Mouse (Mus musculus): ENCODE measurements around the gene Pak1.

GRCm38 (mm10) chr7:97925819-97926218, 137.5 kb downstream of the Pak1 start:
- TF ChIP-seq CTCF (IDR thresholded peaks at IDR 0.05; ENCODE audit: control insufficient read depth, insufficient read depth, insufficient replicate concordance, low read depth, low read length) (no peak), POLR2A (IDR thresholded peaks at IDR 0.05; ENCODE audit: control insufficient read depth, low read depth, low read length) (no peak)

All from testis, adult 2 months (tissue).